Mouse (Mus musculus) adrenal gland, postnatal 14 days (tissue): ENCODE results near the gene Prkacb. TPM values are rescaled to one million over a fixed set of nuclear protein-coding genes. Genes with fewer than 3 reads are reported as not detected.

Experiments
- total RNA-seq: library from RNA; stranded (reverse); gene quantifications from 2 replicates; pipeline ENCODE4 v1.2.3, GENCODE M21; 2021

The Prkacb gene
- total RNA-seq, 1 experiment from 2014 or later: 103 TPM

Other genes starting within 250 kb of the Prkacb start
- gene Uox, start 242.6 kb downstream of the Prkacb start, total RNA-seq: 4.5 and 109 TPM in 2 replicates
- gene Dnase2b, start 197.4 kb downstream of the Prkacb start, total RNA-seq: 1.3 TPM in 1 of 2 replicates, not detected in the other
- not detected in 2 replicates for gene 4930503B20Rik, start 161.7 kb downstream of the Prkacb start, total RNA-seq
- 0.82 and 0.83 TPM in 2 replicates for gene Samd13, start 127.4 kb downstream of the Prkacb start, total RNA-seq
- 5.4 and 6.8 TPM in 2 replicates for gene Ttll7, start 39.4 kb upstream of the Prkacb start, total RNA-seq